Comparison of ENCODE assay signal across 17 mouse cellular contexts in genomic region chr17:11340368-11340767, GRCm38 (mm10).
"Had no signal": no experiment of that assay in that cellular context is flagged by ENCODE, and none has a peak within 500 bp of the region (broad histone marks: within the 10 kb centered on the region; RNA-seq: fewer than 3 reads in every experiment).

No protein-coding gene starts in this region.

- H3K4me2 ChIP-seq: lung, embryonic 15.5 days; midbrain, embryonic 11.5 days; midbrain, embryonic 13.5 days; midbrain, embryonic 15.5 days; neural tube, embryonic 12.5 days; stomach, embryonic 15.5 days had no signal

- H3K36me3 ChIP-seq: lung, embryonic 15.5 days; midbrain, embryonic 13.5 days; midbrain, embryonic 15.5 days; neural tube, embryonic 12.5 days; stomach, embryonic 15.5 days had no signal

- H3K9ac ChIP-seq: lung, embryonic 15.5 days; midbrain, embryonic 13.5 days; midbrain, embryonic 15.5 days; neural tube, embryonic 12.5 days; stomach, embryonic 15.5 days had no signal

- H3K4me3 ChIP-seq: lung, embryonic 15.5 days; midbrain, embryonic 13.5 days; midbrain, embryonic 15.5 days; neural tube, embryonic 12.5 days; stomach, embryonic 15.5 days had no signal

- ATAC-seq: lung, postnatal 0 days; midbrain, embryonic 13.5 days; midbrain, embryonic 15.5 days had no signal

- H3K4me1 ChIP-seq: lung, embryonic 15.5 days; midbrain, embryonic 13.5 days; midbrain, embryonic 15.5 days; neural tube, embryonic 12.5 days; stomach, embryonic 15.5 days had no signal

- DNase-seq: lung, adult 2 months; lung, postnatal 14 days; lung, postnatal 36 days; retina, postnatal 1 day; right cerebral cortex, postnatal 14 days; thymus, adult 2 months; thymus, postnatal 25 days; thymus, postnatal 4 days had no signal

- H3K9me3 ChIP-seq: lung, embryonic 15.5 days; midbrain, embryonic 13.5 days; midbrain, embryonic 15.5 days; neural tube, embryonic 12.5 days; stomach, embryonic 15.5 days had no signal

- H3K27ac ChIP-seq: lung, embryonic 15.5 days; macrophage; midbrain, embryonic 13.5 days; midbrain, embryonic 15.5 days; neural tube, embryonic 12.5 days; stomach, embryonic 15.5 days; stomach, postnatal 0 days had no signal

- H3K27me3 ChIP-seq: lung, embryonic 15.5 days; midbrain, embryonic 13.5 days; midbrain, embryonic 15.5 days; neural tube, embryonic 12.5 days; stomach, embryonic 15.5 days had no signal
